21 mouse cellular contexts compared by ENCODE assay signal in the genomic region with DNA sequence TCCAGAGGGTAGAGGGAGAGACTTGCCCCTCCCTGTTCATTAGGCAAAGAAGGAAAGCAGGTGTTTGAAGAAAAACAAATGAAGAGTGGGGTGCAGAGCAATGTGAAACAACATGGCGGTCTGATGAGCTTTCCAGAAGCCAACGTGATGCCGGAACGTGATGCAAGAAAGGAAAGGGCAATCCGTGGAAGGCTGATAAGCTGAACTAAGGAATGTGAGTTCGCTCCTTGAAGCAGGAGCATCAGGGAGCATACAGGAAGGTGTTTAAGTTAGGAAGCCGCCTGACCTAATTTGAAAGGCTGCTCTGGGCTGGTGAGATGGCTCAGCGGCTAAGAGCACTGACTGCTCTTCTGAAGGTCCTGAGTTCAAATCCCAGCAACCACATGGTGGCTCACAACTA. TPM values are rescaled to one million over a fixed set of nuclear protein-coding genes. Genes with fewer than 3 reads are reported as not detected.
DNase-seq lines count a peak whose midpoint lies in the region; ATAC-seq and TF ChIP-seq lines count a peak whose summit lies in the region.
"Had no signal": no experiment of that assay in that cellular context is flagged by ENCODE, and none has a peak within 500 bp of the region (broad histone marks: within the 10 kb centered on the region; RNA-seq: fewer than 3 reads in every experiment).

No protein-coding gene starts in this region.

- no peak for ATAC-seq in forebrain, embryonic 11.5 days (replicated peaks; ENCODE audit: low FRiP score)
- ATAC-seq in forebrain, embryonic 12.5 days (ENCODE audit: low FRiP score) = no peak
- ATAC-seq in intestine, postnatal 0 days = no peak
- no peak for ATAC-seq in intestine, embryonic 16.5 days
- ATAC-seq: liver, postnatal 0 days had no signal

- 89% methylated on average over 8 of the region's 8 CpGs for WGBS in forebrain, embryonic 11.5 days
- 88% methylated on average over 8 of the region's 8 CpGs for WGBS in forebrain, embryonic 12.5 days
- WGBS in intestine, postnatal 0 days = 65% methylated on average over 8 of the region's 8 CpGs
- whole genome bisulfite sequencing in intestine, embryonic 16.5 days = 76% methylated on average over 8 of the region's 8 CpGs

- no peak overlapping the region for H3K4me2 ChIP-seq in forebrain, embryonic 11.5 days (ENCODE audit: low read depth, low read length, severe bottlenecking)
- no peak overlapping the region for H3K4me2 ChIP-seq in forebrain, embryonic 12.5 days
- H3K4me2 ChIP-seq in intestine, postnatal 0 days (replicated peaks; ENCODE audit: low read depth) = no peak overlapping the region
- no peak overlapping the region for H3K4me2 ChIP-seq in intestine, embryonic 16.5 days (ENCODE audit: low read depth, low read length)
- H3K4me2 ChIP-seq: embryonic facial prominence, embryonic 15.5 days; hindbrain, embryonic 15.5 days; limb, embryonic 12.5 days; liver, embryonic 11.5 days; midbrain, embryonic 11.5 days; neural tube, embryonic 15.5 days had no signal

- peaks cover 13% of the 10 kb centered on the region; the same call in 1 of the 2 replicates for H3K4me1 ChIP-seq in forebrain, embryonic 11.5 days (replicated peaks; ENCODE audit: control insufficient read depth, insufficient read depth, low read length)
- peaks cover 33% of the 10 kb centered on the region for H3K4me1 ChIP-seq in forebrain, embryonic 12.5 days
- peaks cover 9% of the 10 kb centered on the region for H3K4me1 ChIP-seq in intestine, postnatal 0 days (replicated peaks; ENCODE audit: control insufficient read depth, insufficient read depth, low read length)
- peaks cover 13% of the 10 kb centered on the region for H3K4me1 ChIP-seq in intestine, embryonic 16.5 days (ENCODE audit: control insufficient read depth, insufficient read depth, low read length)

- no peak overlapping the region for H3K27ac ChIP-seq in forebrain, embryonic 11.5 days (ENCODE audit: low read depth, low read length)
- no peak overlapping the region for H3K27ac ChIP-seq in forebrain, embryonic 12.5 days
- H3K27ac ChIP-seq in intestine, postnatal 0 days (ENCODE audit: low read depth, low read length) = peak overlapping the region; percentile 28; the same call in 1 of the 2 replicates
- H3K27ac ChIP-seq in intestine, embryonic 16.5 days (ENCODE audit: low read length) = no peak overlapping the region
- H3K27ac ChIP-seq: embryonic facial prominence, embryonic 15.5 days; hindbrain, embryonic 15.5 days; limb, embryonic 12.5 days; neural tube, embryonic 15.5 days had no signal

- H3K27me3 ChIP-seq in forebrain, embryonic 11.5 days (ENCODE audit: control insufficient read depth, insufficient read depth, low read length) = no peaks in the 10 kb centered on the region
- H3K27me3 ChIP-seq in forebrain, embryonic 12.5 days = no peaks in the 10 kb centered on the region
- H3K27me3 ChIP-seq in intestine, postnatal 0 days (replicated peaks; ENCODE audit: control insufficient read depth, insufficient read depth, low read length) = no peaks in the 10 kb centered on the region
- H3K27me3 ChIP-seq in intestine, embryonic 16.5 days (replicated peaks; ENCODE audit: control insufficient read depth, insufficient read depth, low read length) = no peaks in the 10 kb centered on the region
- H3K27me3 ChIP-seq: embryonic facial prominence, embryonic 15.5 days; hindbrain, embryonic 15.5 days; limb, embryonic 12.5 days; neural tube, embryonic 15.5 days had no signal

- H3K4me3 ChIP-seq in forebrain, embryonic 11.5 days (ENCODE audit: low read depth, low read length) = no peak overlapping the region
- H3K4me3 ChIP-seq in forebrain, embryonic 12.5 days (replicated peaks) = no peak overlapping the region
- H3K4me3 ChIP-seq in intestine, postnatal 0 days (ENCODE audit: low read depth, low read length) = no peak overlapping the region
- no peak overlapping the region for H3K4me3 ChIP-seq in intestine, embryonic 16.5 days (ENCODE audit: low read length)
- H3K4me3 ChIP-seq: embryonic facial prominence, embryonic 15.5 days; gastrocnemius, adult 2 months; hindbrain, embryonic 15.5 days; limb, embryonic 12.5 days; neural tube, embryonic 15.5 days had no signal

- no peaks in the 10 kb centered on the region for H3K36me3 ChIP-seq in forebrain, embryonic 11.5 days (ENCODE audit: control insufficient read depth, insufficient read depth, low read length)
- no peaks in the 10 kb centered on the region for H3K36me3 ChIP-seq in forebrain, embryonic 12.5 days (replicated peaks)
- H3K36me3 ChIP-seq in intestine, postnatal 0 days (ENCODE audit: control insufficient read depth, insufficient read depth) = no peaks in the 10 kb centered on the region
- no peaks in the 10 kb centered on the region for H3K36me3 ChIP-seq in intestine, embryonic 16.5 days (ENCODE audit: control insufficient read depth, insufficient read depth, low read length)
- H3K36me3 ChIP-seq: embryonic facial prominence, embryonic 15.5 days; hindbrain, embryonic 15.5 days; limb, embryonic 12.5 days; neural tube, embryonic 15.5 days had no signal

- no peak overlapping the region for H3K9ac ChIP-seq in forebrain, embryonic 11.5 days (ENCODE audit: low read length)
- no peak overlapping the region for H3K9ac ChIP-seq in forebrain, embryonic 12.5 days
- no peak overlapping the region for H3K9ac ChIP-seq in intestine, postnatal 0 days (ENCODE audit: low read depth, low read length)
- no peak overlapping the region for H3K9ac ChIP-seq in intestine, embryonic 16.5 days (ENCODE audit: low read depth, low read length)
- H3K9ac ChIP-seq: embryonic facial prominence, embryonic 15.5 days; hindbrain, embryonic 15.5 days; limb, embryonic 12.5 days; liver, postnatal 0 days; neural tube, embryonic 15.5 days had no signal

- H3K9me3 ChIP-seq in forebrain, embryonic 11.5 days (ENCODE audit: control insufficient read depth, low read length) = no peaks in the 10 kb centered on the region
- no peaks in the 10 kb centered on the region for H3K9me3 ChIP-seq in forebrain, embryonic 12.5 days
- H3K9me3 ChIP-seq in intestine, postnatal 0 days (ENCODE audit: control insufficient read depth) = no peaks in the 10 kb centered on the region
- H3K9me3 ChIP-seq in intestine, embryonic 16.5 days (ENCODE audit: control insufficient read depth, low read length) = no peaks in the 10 kb centered on the region
- H3K9me3 ChIP-seq: embryonic facial prominence, embryonic 15.5 days; hindbrain, embryonic 15.5 days; limb, embryonic 12.5 days; neural tube, embryonic 15.5 days had no signal

- no peak for TF ChIP-seq CTCF in intestine, postnatal 0 days (IDR thresholded peaks at IDR 0.05; ENCODE audit: low read depth)

- peak; percentile 24 for DNase-seq in forebrain, embryonic 11.5 days (ENCODE audit: low spot score)
- DNase-seq in heart, adult 9 months (ENCODE audit: low spot score in 2 of 2) = peak; percentile 15 to 23
- DNase-seq in frontal cortex, postnatal 14 days (ENCODE audit: low spot score in 2 of 2) = no peak
- no peak for DNase-seq in adipocyte (ENCODE audit: low spot score)
- DNase-seq in frontal cortex, adult 2 months (ENCODE audit: extremely low spot score in 1 of 2, low spot score in 1 of 2) = no peak
- DNase-seq: adrenal gland, postnatal 25 days; cerebellum, adult 9-10 months; gastrocnemius, adult 2 months; layer of hippocampus, postnatal 36 days; liver, postnatal 0 days; thymus, adult 18-20 months; thymus, postnatal 4 days had no signal

RNA-seq across cellular contexts. Expression of a gene that starts 55.4 kb away (rescaled TPM):
- 17.9 and 20.8 TPM in 2 replicates for polyA plus RNA-seq in forebrain, embryonic 11.5 days (2014; fragmentation: Nextera tagmentation; extraction: Ambion mirVana)
- 23.9 and 26.9 TPM in 2 replicates for polyA plus RNA-seq in forebrain, embryonic 12.5 days (2016; fragmentation: Nextera tagmentation; extraction: Ambion mirVana)
- polyA plus RNA-seq in intestine, postnatal 0 days (2015; fragmentation: Nextera tagmentation; extraction: Ambion mirVana) = 2.3 and 2.6 TPM in 2 replicates
- 5.8 and 6.1 TPM in 2 replicates for polyA plus RNA-seq in intestine, embryonic 16.5 days (2015; fragmentation: Nextera tagmentation; extraction: Ambion mirVana)
- 204 and 210 TPM in 2 replicates for polyA plus RNA-seq in frontal cortex, adult 2 months (2012; rRNA removed)

Comparison
In these comparisons a context has a peak if more than half of its experiments do, and no peak if none do; other contexts are left out.
1. DNase-seq: peak in forebrain, embryonic 11.5 days (single experiment) and heart, adult 9 months (2 of 2); none in frontal cortex, postnatal 14 days (0 of 2), adipocyte (single experiment) and frontal cortex, adult 2 months (0 of 2).